Mouse (Mus musculus) embryonic facial prominence, embryonic 10.5 days (tissue): ENCODE data around the gene Prkch. TPM values are rescaled to one million over a fixed set of nuclear protein-coding genes. Genes with fewer than 3 reads are reported as not detected.
A peak's percentile ranks its signal among the peaks of the same experiment; 100 is the strongest.

Source experiments
- DNase-seq: peaks from one replicate; pipeline ENCODE4 v3.0.0-alpha.2; 2017; ENCODE audit warnings: low spot score
- H3K27ac ChIP-seq: fragments of 300-500 bp; sonication (generic); replicated peaks from 2 replicates; pipeline ENCODE4 v1.5.1; 2016; ENCODE audit warnings: mild to moderate bottlenecking
- H3K27me3 ChIP-seq: fragments of 300-500 bp; sonication (generic); replicated peaks from 2 replicates; pipeline ENCODE4 v1.6.1; 2016; ENCODE audit warnings: low read depth, mild to moderate bottlenecking; ENCODE audit not compliant: poor library complexity, severe bottlenecking
- H3K36me3 ChIP-seq: fragments of 300-500 bp; sonication (generic); replicated peaks from 2 replicates; pipeline ENCODE4 v1.6.1; 2016; ENCODE audit warnings: mild to moderate bottlenecking, moderate library complexity
- H3K4me1 ChIP-seq: fragments of 300-500 bp; sonication (generic); 2 replicates; pipeline ENCODE4 v1.6.1; 2016
- H3K4me3 ChIP-seq: fragments of 300-500 bp; sonication (generic); 2 replicates; pipeline ENCODE4 v1.5.1; 2016; ENCODE audit warnings: mild to moderate bottlenecking, moderate library complexity
- H3K9me3 ChIP-seq: fragments of 300-500 bp; sonication (generic); 2 replicates; pipeline ENCODE4 v1.6.1; 2016; ENCODE audit warnings: mild to moderate bottlenecking
- WGBS: fragments of 180-500 bp; shearing (Covaris S2); methylation state at CpG from one replicate; pipeline ENCODE4 v1.1.7; 2016; 5-methylcytosine and 5-hydroxymethylcytosine counted together
- polyA plus RNA-seq: library from polyadenylated mRNA; unstranded; fragments of >200 nt; fragmentation: Nextera tagmentation; extraction: Ambion mirVana; gene quantifications from 2 replicates; pipeline ENCODE4 v1.2.1, GENCODE M21; 2016

Gene Prkch
- polyA plus RNA-seq, 1 experiment from 2014 or later, result 6.7 TPM

- Histone ChIP-seq H3K9me3 (no peaks in the 10 kb centered on the region), H3K27me3 (peaks cover 63% of the 10 kb centered on the region), H3K36me3 (no peaks in the 10 kb centered on the region), H3K27ac (no peak overlapping the region), H3K4me1 (peaks cover 28% of the 10 kb centered on the region), H3K4me3 (peak overlapping the region; percentile 81)
- 4% methylated on average over 7 of the region's 7 CpGs for WGBS
- peak; percentile 26 for DNase-seq
Observed at GRCm38 (mm10) chr12:73585850-73586249, 1.3 kb downstream of the Prkch start.

GRCm38 (mm10) chr12:73587262-73587661, 2.7 kb downstream of the Prkch start:
- H3K27me3 ChIP-seq, result peaks cover 52% of the 10 kb centered on the region
- no peaks in the 10 kb centered on the region for H3K36me3 ChIP-seq
- peaks cover 28% of the 10 kb centered on the region for H3K4me1 ChIP-seq
- 64% methylated on average over 3 of the region's 3 CpGs for WGBS
- H3K4me3 ChIP-seq, result no peak overlapping the region
- H3K9me3 ChIP-seq, result no peaks in the 10 kb centered on the region
- DNase-seq, result no peak
- no peak overlapping the region for H3K27ac ChIP-seq

DNA sequence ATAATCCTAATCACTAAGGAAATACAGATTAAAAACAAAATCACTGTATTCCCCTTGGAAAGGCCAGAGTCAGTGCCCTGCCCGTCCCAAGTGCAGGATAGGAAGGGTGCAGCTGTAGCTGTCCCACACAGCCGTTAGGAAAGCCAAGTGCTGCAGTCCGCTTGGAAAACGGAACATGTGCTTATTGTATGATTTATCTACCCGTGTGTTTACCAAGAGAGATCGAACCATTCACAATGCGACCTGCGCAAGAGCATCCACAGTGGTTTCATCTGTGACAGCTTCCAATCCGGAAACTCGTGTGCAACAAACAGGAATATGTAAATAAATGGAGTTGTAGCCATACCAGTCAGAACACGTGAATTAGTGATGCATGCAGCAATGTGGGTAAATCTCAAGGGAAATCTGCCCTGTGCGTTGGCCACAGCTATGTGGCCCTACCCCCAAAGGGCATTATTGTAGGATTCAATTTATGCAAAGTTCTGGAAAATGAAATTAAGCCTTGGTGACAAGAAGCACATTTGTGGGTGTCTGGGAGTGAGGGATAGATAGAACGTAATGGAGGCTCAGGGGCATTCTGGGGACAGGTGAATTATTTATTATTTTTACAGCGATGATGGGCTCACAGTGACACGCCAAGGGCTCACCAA, 6.2 kb downstream of the Prkch start:
- no peak overlapping the region for H3K27ac ChIP-seq
- no peak overlapping the region for H3K4me3 ChIP-seq
- 88% methylated on average over 15 of the region's 15 CpGs for WGBS
- no peaks in the 10 kb centered on the region for H3K36me3 ChIP-seq
- no peaks in the 10 kb centered on the region for H3K9me3 ChIP-seq
- no peak for DNase-seq
- peaks cover 7% of the 10 kb centered on the region for H3K4me1 ChIP-seq
- H3K27me3 ChIP-seq, result peaks cover 25% of the 10 kb centered on the region

DNA sequence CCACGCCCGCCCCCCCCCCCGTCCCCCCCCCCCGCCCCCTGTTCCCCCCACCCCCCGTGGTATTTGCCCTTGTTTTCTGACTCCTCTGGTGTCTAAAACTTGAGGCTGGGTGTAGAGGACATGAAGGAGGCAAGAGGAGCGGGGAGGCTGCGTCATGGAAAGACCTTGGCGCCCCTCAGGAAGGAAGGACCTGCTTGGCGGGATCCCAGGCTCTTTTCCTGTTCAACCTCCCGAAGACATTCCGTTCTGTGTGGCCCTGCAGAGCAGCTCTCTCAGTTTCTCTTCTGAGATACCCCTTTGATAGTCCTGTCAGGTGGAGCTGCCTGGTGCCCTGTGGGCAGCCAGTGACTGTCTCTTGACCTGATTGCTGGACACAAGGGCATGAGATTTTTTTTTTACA, 7.0 kb downstream of the Prkch start:
- Histone ChIP-seq H3K4me3 (no peak overlapping the region), H3K27ac (no peak overlapping the region), H3K27me3 (peaks cover 17% of the 10 kb centered on the region), H3K9me3 (no peaks in the 10 kb centered on the region), H3K36me3 (no peaks in the 10 kb centered on the region), H3K4me1 (0 out of 2 replicates have a peak, but pooled peaks cover 3% of the 10 kb centered on the region)
- DNase-seq, result no peak
- 70% methylated on average over 11 of the region's 11 CpGs for WGBS

GRCm38 (mm10) chr12:73593021-73593798, 8.6 kb downstream of the Prkch start:
- Histone ChIP-seq H3K27me3 (0 out of 2 replicates have a peak, but pooled peaks cover 3% of the 10 kb centered on the region), H3K9me3 (no peaks in the 10 kb centered on the region), H3K27ac (no peak overlapping the region), H3K36me3 (no peaks in the 10 kb centered on the region), H3K4me3 (no peak overlapping the region), H3K4me1 (peaks cover 8% of the 10 kb centered on the region)
- DNase-seq, result no peak
- 89% methylated on average over 12 of the region's 12 CpGs for WGBS

DNA sequence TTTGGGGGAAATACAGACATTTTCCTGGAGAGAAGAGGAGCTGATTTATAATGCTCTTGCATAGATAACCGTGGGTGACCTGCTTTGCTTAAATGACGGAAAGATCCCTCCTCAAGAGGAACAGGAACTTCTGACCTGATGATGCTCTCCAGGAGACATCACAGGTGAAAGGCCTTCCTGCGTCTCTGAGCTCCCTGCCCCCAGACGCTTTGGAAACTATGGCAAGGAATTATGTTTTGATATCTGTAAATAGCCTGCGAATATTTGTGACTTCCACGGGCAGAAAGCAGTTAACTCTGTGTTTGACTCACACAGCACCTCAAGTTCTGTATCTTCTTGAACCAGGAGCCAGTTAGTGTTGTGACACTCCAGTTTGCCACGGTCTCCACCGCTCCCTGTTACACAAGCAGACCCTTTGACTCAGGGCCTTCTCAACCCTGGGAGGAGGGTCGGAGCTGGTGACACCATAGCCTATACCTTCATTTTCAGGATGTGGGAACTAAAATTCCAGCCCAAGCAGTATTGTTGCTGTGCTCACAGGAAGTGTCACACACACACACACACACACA, 9.7 kb downstream of the Prkch start:
- no peak overlapping the region for H3K4me3 ChIP-seq
- peaks cover 15% of the 10 kb centered on the region for H3K4me1 ChIP-seq
- WGBS, result 87% methylated on average over 9 of the region's 9 CpGs
- no peak overlapping the region for H3K27ac ChIP-seq
- H3K9me3 ChIP-seq, result no peaks in the 10 kb centered on the region
- no peaks in the 10 kb centered on the region for H3K27me3 ChIP-seq
- DNase-seq, result no peak
- H3K36me3 ChIP-seq, result no peaks in the 10 kb centered on the region

- no peak for DNase-seq
- no peak overlapping the region for H3K27ac ChIP-seq
- H3K4me1 ChIP-seq, result peaks cover 15% of the 10 kb centered on the region
- 83% methylated on average over 8 of the region's 8 CpGs for WGBS
- H3K4me3 ChIP-seq, result no peak overlapping the region
- H3K9me3 ChIP-seq, result no peaks in the 10 kb centered on the region
- no peaks in the 10 kb centered on the region for H3K36me3 ChIP-seq
- H3K27me3 ChIP-seq, result no peaks in the 10 kb centered on the region
Observed at GRCm38 (mm10) chr12:73595226-73595625, 10.6 kb downstream of the Prkch start.

DNA sequence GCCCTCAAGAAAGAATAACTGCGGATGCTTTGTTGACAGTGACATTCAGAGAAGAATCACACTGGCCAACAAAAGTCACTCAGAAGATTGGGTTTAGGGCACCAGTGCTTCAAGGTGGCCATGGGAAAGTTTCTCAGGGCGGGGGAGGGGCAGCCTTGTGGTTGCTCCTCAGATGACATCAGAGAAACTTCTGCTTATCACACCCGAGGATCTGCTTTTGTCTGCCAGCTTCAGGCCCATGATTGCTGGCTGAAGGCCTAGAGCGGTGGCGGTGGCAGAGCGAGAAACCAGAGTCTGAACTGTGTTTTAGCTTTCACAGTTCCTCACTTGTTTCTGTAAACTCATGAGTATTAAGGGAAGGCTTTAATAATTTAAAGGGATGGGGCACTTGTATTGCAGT, 13.6 kb downstream of the Prkch start:
- no peak overlapping the region for H3K4me3 ChIP-seq
- H3K27me3 ChIP-seq, result no peaks in the 10 kb centered on the region
- WGBS, result 55% methylated on average over 6 of the region's 6 CpGs
- H3K36me3 ChIP-seq, result no peaks in the 10 kb centered on the region
- H3K9me3 ChIP-seq, result no peaks in the 10 kb centered on the region
- no peak overlapping the region for H3K27ac ChIP-seq
- peaks cover 20% of the 10 kb centered on the region for H3K4me1 ChIP-seq
- peak; percentile 49 for DNase-seq

DNA sequence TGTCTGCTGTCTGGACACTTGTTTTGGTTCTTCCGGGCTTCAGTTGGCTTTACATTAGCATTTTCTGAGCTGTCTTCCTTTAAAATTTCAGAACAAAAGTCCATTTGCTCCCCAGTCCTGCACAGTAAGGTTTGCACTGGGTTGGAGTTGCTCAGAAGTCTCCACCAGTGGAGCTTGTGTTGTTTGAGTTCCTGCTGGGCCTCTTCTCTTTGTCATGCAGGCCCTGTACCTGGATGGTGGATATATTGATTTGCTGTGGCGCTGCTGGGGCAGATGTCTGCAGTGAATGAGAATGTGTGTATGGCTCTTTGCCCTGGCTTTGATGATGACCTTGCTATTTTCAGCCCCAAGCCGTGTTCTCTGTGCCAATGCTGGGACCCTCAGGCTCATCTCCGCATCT, 15.9 kb downstream of the Prkch start:
- peaks cover 20% of the 10 kb centered on the region for H3K4me1 ChIP-seq
- no peak for DNase-seq
- WGBS, result 72% methylated on average over 4 of the region's 4 CpGs
- H3K27ac ChIP-seq, result no peak overlapping the region
- no peaks in the 10 kb centered on the region for H3K9me3 ChIP-seq
- no peak overlapping the region for H3K4me3 ChIP-seq
- no peaks in the 10 kb centered on the region for H3K36me3 ChIP-seq
- no peaks in the 10 kb centered on the region for H3K27me3 ChIP-seq

- Histone ChIP-seq H3K27me3 (no peaks in the 10 kb centered on the region), H3K27ac (no peak overlapping the region), H3K4me1 (peaks cover 24% of the 10 kb centered on the region), H3K9me3 (no peaks in the 10 kb centered on the region), H3K4me3 (no peak overlapping the region), H3K36me3 (no peaks in the 10 kb centered on the region)
- 84% methylated on average over 7 of the region's 7 CpGs for WGBS
- no peak for DNase-seq
Observed at GRCm38 (mm10) chr12:73602974-73603373, 18.4 kb downstream of the Prkch start.

- WGBS, result 93% methylated on average over 6 of the region's 6 CpGs
- Histone ChIP-seq H3K4me3 (no peak overlapping the region), H3K36me3 (no peaks in the 10 kb centered on the region), H3K9me3 (no peaks in the 10 kb centered on the region), H3K27me3 (no peaks in the 10 kb centered on the region), H3K4me1 (peaks cover 24% of the 10 kb centered on the region), H3K27ac (no peak overlapping the region)
- no peak for DNase-seq
Observed at GRCm38 (mm10) chr12:73603653-73604052, 19.1 kb downstream of the Prkch start.

- no peak for DNase-seq
- Histone ChIP-seq H3K27ac (no peak overlapping the region), H3K4me1 (peaks cover 21% of the 10 kb centered on the region), H3K27me3 (no peaks in the 10 kb centered on the region), H3K9me3 (no peaks in the 10 kb centered on the region), H3K4me3 (no peak overlapping the region), H3K36me3 (no peaks in the 10 kb centered on the region)
- 74% methylated on average over 12 of the region's 12 CpGs for WGBS
Observed at GRCm38 (mm10) chr12:73604762-73605161, 20.2 kb downstream of the Prkch start.

DNA sequence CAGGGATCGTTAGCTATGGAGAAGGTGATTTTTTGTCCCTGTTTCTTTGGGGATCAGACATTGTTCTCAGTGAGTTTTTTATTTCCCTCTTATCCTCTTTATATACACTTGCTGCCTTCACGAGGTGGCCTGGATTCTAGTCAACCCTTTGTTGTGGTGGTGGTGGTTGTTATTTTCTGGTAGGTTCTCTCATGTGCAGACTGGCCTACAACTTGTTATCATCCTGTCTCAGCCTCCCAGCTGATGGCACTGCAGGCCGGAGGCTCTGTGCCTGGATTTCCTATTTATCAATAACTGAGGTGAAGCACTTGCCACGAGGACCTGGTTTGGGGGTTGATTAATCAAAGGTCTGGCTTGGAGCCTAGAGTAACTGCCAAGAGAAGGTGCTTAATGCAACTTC, 20.6 kb downstream of the Prkch start:
- 88% methylated on average over 4 of the region's 4 CpGs for WGBS
- Histone ChIP-seq H3K27ac (no peak overlapping the region), H3K9me3 (no peaks in the 10 kb centered on the region), H3K36me3 (no peaks in the 10 kb centered on the region), H3K27me3 (no peaks in the 10 kb centered on the region), H3K4me3 (no peak overlapping the region), H3K4me1 (peaks cover 21% of the 10 kb centered on the region)
- DNase-seq, result no peak
